Mouse (Mus musculus): ENCODE results near the gene Ncoa5.

Gene Ncoa5

DNA sequence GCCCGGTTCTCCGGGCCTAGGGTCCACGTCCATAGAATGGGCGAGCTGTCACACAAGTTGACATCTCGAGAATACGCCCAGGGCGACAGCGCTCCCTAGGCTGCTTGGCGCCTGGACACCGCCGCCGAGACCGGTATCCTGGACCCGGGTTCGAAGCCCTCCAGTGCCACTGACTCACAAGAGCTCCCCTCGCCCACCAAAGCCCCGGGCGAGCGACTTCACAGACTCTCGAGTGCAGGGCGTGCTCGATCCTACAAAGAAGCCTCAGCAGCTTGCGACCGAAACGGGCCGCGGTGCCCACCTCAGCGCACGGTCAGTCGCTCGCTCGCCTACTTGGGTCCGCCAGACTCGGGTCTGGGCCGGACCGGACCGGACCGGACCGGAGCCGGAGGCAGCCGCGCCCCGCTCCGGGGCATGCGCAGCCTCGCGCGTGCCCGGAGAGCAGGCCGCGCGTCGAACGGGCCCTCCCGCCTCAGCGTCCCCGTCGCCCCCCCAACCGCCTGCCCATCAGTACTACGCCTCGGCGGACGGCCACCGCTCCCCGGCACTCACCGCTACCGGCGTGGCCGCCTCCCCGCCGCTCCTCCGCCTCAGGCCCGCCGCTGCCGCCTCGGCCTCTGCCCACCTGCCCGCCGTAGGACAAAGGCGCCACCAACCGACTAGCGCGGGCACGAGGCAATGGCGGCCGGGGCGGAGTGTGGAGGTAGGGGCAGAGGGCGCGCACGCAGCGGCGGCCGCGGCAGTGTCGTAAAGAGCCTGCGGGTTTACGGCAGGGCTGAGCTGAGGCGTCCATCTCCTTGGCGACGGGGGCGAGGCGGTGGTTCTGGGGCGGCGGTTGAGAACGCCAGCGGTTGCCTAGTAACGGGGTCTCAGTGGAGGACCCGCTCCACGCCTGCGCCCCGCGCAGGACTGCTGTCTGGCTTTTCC is at the start of gene Ncoa5:
TSS of gene Ncoa5 (minus strand) at position 737 of the 927 bp plus-strand sequence.
- peak; percentile 98 for DNase-seq

DNA sequence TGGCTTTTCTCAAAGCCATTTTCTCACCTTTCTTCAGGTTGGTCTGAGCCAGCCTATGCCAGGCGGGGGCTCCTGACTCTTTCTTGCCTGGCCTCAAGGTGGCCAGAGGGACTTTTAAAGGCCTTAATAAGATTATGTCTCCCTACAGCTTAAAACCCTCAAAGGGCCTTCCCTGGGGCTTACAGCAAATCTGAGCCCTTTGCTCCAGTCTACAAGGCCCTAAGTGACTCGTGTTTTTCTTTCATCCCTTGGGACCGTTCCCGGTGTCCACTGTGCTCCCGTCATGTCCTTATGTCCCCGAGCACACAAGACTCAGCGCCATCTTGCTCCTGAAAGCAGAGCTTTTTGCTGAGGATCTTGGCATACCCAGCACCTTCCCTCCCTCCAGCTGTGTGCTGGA is 46.6 kb upstream of the Ncoa5 start:
- DNase-seq = no peak

DNA sequence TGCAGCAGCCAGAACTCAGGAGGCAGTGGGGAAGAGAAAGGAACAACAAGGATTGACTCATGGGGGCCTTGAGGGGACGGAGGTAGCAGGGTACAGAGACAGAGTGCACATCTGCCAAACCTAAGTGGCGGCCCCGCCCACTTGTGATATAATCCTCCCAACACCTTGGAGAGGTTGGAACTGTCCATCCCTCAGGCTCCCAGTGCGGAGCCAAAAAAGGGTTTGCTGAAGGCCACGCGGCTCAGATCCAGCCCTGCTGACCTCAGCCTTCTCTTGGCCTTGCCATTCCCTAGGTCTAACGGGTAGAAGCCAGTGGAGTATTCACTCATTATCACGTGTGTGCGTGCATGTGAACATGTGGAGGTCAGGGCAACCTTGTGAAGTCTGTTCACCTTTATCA is 46.0 kb upstream of the Ncoa5 start:
- no peak for DNase-seq

DNA sequence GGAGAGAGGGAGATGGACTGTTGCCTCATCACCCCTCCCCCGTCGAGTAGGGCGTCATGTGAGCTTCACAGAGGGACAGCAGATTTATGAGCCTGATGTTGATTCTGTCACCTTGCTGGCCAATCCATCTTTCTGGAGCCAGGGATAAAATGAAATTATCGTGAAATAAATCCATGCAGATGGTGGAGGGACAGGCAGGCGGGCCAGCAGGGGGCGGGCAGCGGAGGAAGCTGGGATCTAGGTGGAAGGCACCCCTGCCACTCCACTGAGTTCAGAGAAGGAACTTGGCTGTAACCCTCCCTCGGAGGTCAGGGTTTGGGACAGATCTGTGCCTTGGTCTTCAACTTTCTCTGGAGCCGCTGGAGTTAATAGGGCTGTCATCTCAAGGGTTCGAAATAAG is 43.9 kb upstream of the Ncoa5 start:
- DNase-seq = no peak

DNA sequence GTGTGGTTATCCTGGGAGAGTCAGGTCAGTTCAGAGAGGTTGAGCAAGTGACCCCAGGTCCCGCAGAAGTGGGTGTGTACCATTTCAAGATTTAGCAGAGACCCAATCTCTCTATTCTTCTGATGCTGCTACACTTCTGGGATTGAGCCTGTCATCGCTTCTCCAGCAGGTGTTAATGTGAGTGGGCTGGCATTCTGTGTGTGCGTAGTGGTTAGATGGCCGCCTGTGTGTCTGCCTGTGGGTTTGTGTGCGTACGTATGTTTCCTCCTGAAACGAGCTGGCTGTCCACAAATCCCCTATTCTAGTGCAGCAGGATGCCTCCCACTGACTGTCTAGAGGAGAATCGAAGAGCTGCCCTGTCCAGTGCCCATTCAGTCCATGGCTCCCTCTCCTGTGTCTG is 43.4 kb upstream of the Ncoa5 start:
- DNase-seq = no peak

DNA sequence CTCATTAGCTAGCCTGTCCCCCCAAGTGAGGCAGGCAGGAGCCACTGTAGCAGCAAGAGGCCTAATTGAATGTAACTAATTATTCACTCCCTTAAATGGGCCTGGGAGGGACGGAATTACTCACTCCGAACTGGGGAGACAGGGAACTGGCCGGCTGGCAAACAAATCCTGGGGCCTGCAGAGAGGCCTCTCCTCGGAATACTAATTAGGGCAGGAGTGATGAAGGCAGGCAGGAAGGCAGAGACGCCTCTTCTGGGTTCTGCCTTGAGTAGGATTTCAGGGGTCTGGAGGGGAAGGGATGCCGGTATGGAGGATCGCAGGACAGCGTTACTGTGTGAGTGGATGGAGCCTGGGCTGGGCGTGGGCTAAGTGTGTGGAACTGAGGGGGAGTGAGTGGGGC is 42.4 kb upstream of the Ncoa5 start:
- DNase-seq = no peak

DNA sequence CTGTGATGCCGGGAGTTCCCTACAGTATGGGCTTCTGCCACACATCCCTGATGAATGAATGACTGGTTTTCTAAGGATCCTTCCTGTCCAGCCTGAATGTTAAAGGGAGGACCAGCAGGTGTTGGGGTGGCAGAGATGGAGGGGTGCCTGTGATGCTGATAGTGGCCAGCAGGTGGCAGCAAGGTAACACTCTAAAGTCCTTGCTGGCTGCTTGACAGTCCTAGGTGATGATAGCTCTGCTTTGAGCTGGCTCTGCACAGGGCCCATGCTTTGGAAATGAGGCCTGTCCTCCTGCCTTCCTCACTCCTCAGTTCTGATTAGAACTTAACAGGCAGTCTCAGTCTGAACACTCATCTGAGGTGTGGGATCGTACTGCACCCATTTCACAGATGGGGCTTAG is 40.3 kb upstream of the Ncoa5 start:
- peak; percentile 86 for DNase-seq

DNA sequence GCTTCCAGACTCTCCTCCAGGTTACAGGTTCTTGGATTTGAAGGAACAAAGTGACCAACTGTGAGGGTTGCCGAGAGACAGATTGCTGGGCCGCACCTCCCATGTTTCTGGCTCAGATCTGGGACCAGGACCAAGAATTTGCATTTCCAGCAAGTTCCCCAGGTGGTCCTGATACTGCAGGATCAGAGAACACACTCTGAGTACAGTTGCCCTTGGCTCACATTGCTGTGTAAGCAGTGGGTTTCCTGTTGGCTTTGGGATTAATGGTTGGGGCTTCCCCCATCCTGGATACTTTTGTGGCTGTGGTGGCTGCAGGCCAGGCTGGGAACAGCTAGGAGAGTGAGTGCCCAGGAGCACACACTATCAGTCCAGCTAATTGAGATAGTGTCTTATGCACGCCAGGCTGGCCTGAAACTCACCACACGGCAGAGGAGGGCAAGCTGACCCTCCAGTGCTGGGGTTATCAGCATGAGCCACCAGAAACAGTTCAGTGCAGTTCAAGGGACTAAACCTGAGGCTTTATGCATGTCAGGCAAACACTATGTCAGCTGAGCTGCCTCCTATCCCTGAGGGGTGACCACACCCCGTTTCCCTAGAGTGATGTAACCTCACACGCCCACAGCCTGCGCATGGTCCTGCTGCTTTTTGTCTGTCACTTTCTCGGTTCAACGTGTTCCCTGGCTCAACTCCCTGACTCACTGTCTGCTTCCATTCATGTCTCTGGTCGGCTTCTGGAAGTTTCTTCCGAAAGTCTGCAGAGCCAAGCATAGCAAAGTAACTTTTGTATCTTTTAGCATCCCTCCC is 39.6 kb upstream of the Ncoa5 start:
- DNase-seq = peak; percentile 39

DNA sequence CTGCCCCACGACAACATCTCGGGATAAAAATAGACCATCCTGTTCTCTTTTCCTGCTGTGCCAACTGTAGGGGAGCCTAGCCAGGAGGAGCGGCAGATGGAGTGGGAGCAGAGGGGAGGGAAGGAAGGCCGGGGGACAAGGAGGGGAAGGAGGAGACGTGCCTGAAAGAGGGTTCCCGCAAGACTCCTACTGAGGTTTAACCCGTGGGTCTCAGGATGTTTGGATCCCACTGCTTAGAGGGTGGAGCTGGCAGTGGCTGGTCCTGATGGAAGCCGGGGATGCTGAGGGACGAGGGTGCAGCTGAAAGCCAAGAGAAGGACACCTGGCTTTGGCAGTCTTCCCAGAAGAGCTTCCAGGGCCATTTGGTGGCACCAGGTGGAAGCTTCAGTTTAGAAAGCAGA is 38.7 kb upstream of the Ncoa5 start:
- DNase-seq = no peak

DNA sequence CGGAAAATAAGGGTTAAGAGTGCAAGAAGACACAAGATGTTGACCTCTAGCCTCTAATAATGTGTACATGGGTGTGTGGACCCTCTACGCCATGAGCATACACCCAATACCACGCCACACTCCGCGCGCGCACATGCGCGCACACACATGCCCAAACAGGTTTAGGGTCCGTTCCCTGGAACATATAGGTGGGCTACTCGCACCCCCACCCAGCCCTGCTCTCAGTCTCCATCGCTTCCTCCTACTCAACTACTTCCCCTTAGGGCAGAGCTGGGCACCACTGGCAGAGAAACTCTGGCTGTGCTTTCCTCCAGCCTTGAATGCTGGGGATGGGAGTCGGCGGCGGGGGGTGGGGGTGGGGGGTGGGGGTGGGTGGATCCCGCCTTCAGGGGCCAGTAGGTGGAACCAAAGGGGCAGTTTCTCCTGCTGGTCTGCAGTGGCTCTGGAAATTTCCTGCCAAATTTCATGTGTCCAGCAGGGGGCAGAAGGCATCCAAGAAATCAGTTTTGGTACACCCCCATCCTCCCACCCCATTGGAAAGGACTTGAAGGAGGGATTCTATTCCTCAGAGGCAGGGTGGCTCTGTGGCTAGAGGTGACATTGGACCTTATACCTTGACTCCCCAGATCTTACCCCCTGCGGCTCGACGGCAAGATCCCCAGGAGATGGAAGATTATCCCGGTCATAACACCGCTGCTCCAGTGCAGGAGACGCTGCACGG is 35.6 kb upstream of the Ncoa5 start:
- DNase-seq = peak; percentile 77

DNA sequence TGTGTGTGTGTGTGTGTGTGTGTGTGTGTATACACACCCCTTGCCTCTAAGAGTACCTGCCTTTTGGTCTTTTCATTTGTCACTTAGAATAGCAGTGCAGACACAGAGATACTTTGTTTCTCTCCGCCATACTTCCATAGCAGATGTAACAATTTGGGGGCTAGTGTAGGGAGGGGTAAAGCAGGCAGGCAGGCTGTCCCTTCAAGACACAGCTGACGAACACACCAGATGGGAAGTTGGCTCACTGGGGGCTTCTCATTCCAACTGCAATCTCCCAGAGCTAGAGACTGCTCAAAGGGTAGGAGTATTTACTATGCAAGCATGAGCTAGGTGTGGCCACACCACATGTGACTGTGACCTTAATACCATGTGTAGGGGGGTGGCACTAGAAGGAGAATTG is 34.1 kb upstream of the Ncoa5 start:
- DNase-seq = no peak

DNA sequence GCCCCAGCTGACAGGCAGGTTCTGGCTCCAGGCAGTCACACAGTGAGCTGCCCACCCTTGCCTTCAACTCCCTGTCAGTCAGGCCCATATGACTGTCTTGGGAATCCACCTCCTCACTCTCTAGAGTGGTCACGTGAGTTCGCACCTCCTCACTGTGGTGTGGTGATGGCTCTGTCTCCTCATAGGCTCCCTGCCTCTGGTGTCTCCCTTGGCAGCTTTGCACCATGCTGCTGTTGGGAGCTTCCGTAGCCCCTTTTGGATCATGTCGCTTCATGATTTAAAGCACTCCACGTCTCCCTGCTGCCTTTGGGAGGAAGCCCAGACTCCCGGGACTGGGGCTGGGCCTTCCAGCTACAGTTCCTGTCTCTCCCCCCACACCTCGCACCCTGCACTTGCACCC is 29.8 kb upstream of the Ncoa5 start:
- DNase-seq = no peak

DNA sequence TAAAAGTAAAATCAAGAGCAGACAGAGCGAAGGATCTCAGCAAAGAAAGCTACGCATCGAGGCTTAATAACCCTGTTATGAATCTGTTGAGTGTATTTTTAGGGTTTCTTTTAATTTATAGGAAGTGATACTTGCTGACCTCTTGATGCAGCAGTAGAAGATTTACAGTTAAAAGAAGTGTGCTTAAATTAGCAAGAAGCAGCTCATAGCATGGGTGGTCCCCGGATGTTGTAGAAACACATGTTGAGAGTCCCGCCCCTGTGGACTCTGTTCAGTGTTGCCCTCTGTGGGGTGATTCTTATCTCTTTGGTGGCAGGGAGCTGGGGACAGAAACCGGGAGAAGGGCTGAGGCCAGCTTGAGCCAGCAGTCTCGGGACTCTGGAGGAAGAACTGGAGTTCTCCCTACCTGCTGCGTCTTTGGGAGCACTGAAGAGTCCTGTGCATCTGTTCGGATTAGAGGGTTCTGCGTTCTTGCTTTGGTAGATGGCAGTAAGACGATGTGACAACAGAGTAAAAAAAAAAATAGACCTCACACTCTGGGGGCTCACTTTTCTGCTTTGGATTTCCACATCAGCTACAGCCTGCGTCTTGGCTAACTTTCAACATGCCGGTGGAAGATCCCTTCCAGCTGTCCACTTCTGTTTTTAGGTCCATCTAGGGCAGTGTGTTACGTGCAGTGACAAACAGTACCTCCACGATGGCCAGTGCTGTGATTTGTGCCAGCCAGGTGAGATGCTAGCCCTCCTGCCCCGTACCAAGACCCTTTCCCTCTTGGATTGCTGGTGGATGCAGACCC is 27.2 kb upstream of the Ncoa5 start:
- peak; percentile 58 for DNase-seq

DNA sequence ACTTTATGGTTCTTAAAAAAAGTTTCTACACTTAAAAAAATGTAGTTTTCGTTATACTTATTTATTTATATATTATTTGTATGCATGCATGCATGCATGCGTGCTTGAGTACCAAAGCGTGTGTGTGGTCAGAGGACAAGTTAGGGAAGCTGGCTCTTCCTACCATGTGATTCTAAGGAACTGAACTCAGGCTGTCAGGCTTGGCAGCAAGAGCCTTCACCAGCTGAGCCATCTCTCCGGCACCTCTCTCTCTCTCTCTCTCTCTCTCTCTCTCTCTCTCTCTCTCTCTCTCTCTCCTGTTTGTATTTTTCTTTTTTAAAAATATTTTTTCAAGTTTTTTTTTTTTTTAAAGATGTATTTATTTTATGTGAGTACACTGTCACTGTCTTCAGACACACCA is 25.3 kb upstream of the Ncoa5 start:
- peak; percentile 37 for DNase-seq

DNA sequence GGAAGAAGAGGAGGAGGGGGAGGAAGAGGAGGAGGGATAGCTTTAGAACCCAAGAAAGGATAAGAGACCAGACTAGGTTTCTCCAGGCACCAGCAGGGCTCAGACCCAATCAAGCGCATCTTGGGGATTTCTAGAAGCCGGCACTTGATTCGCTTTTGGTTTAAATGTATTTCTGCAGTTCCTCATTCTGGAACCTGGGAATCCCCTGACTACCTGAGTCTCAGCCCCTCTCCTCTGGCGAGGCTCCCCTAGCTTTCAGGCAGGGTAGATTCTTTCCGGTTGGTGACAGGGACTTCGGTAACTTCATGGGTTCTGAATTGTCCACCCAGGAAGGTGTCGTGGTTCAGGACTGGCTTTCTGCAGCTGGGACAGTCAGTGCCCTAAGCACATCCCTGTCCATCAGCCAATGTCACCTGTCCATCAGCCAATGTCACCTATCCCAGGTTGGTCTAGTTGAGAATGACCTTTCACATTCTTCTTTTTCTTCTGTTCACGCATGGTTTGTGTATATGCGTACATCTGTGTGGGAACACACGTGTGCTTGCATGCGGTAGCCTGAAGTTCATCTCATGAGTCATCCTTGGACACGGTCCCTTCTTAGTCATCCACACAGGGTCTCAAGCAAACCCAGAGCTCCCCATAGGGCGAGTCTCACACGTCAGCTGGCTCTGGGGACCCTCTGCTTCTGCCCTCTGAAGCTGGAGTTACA is 21.9 kb upstream of the Ncoa5 start:
- peak; percentile 15 for DNase-seq

DNA sequence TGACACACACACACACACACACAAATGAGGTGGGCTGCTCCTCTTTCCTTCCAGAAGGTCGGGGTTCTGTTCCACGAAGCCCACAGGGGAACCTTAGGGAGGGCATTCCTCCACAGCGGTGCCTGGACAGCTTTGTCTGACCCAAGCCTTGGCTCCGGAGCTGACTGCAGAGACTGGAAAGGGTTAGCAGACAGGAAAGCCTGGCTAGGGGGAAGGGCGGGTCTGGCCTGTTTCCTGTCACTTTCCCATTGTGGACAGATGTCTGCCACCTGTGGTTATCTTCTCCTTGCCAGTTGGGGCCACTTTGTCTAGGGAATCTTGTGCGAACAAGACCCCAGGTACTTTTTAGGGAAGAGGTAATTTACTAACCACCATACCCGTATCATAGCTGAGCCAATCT is 21.2 kb upstream of the Ncoa5 start:
- DNase-seq = peak; percentile 68

DNA sequence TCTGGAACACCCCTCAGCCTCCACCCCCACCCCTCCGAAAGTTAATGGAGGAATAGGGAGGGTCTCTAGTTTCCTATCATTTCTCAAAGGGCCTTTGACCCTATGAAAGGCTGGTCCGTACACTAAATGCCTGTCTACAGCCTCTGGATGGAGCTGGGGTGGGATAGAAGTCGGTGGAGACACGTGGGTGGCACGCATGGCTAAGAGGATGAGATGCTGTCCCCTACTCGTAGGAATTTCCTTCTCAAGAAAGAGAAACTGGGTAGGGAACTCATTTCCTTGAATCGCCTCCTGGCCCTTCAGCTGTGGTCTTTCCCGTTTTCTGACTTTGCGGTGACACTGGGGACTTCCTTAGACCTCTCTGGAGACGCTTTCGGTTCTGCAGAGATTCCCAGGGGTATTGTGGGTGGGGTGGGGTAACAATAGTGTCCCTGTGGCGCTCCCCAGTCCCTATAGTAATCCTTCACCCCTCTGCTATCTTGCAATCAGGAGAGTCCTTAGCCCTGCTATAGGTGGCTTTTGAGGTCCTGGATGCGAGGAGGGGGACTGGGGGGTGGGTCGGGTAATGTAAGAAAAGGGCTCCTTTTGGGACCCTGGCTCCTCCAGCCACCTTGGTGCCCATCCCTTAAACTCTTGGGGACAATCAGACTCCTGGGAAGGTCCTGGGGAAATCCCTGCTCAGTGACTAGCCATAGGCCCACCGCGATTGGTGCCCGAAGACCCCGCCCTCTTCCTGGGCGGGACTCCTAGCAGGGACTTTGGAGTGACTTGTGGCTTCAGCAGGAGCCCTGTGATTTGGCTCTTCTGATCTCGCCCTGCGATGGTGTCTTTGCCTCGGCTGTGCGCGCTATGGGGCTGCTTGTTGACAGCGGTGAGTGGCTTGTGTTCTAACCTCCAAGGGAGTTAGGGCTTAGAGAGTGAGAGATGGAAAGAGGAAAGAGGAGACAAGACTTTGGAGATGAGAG is 20.5 kb upstream of the Ncoa5 start, which contains the start of gene Cd40:
TSS of gene Cd40 (plus strand) at position 740 of the 965 bp plus-strand sequence.
- peak; percentile 91 for DNase-seq

DNA sequence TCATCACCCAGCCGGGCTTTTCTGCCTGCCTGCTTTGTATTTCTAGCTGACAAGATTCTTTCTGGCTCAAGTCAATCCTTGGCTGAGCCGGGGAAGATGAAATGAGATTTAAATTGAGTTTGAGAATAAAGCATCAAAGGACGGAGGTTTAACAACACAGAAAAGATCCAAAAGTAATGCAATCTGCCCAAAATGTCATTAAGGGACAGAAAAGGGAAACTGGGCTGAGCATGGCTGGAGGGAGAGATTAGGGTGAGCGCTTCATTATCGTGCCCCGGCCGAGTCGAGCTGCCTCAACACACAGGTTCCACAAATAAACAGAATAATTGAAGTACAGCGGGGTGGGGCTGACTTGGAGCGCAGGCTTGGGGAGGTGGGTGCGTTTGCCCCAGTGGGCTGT is 16.9 kb upstream of the Ncoa5 start:
- no peak for DNase-seq

DNA sequence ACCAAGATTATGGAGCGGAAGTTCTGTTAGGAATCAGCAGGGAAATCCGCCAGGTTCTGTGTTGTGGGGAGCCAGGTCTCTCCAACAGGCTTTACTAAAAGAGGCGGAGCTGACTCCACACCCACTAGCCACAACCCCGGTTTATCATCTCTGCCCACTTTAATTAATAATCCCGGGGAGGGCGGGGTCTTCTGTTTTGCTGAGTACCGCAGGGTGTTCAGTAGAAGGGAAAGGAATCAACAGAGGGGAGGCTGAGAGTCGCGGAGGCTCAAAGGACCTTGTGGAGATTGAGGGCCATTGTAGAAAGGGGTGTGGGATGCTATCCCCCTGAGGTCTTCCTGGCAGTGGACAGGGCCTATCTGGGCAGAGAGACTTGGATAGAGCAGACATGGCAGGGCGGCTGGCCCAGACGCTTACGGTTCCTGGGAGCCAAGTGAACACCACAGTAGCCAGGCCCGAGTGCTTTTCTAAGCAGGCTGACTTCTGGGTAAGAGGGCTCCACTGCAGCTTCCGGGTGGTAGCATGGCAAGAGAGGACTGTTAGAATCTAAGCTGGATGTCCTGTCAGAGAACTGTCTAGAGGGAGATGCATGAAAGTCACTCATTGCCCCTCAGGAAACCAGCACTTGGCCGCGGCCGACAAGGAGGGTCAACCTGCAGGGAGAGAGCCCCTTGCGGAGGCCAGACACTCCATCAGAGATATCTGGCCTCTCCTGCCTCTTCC is 16.3 kb upstream of the Ncoa5 start:
- DNase-seq = no peak

DNA sequence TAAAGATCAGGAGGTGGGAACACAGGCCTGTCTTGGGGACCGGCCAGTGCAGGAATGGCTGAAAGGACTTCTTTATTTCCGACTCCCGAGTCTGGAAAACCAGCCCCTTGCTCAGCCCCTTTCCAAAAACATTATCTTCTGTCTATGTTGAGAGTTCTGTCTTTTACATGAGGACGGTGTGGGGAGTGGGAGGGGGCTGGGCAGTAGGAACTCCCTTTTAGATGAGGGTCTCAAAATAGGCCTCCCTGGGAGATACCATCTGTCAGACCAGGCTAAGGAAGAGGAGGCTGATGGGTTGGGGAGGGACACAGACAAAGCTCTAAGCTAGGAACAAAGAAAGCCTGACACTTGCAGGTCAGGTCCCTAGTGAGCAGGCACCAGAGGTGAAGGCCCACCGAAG is 14.4 kb upstream of the Ncoa5 start:
- no peak for DNase-seq
